Mouse (Mus musculus): ENCODE measurements around the gene Ranbp3. TPM values are rescaled to one million over a fixed set of nuclear protein-coding genes. Genes with fewer than 3 reads are reported as not detected.
"Not testable (repeated sequence)": the region's sequence is repeated elsewhere in the genome, so short reads cannot be mapped to it uniquely, and the experiment has no call there.

Gene Ranbp3
- polyA plus RNA-seq (2012; rRNA removed) = 48.7 and 58.8 TPM in 2 replicates

- Histone ChIP-seq H3K4me3 (ENCODE audit: insufficient read depth, low read depth, low read length) (peak within 1 kb of the TSS; percentile 88), H3K36me3 (ENCODE audit: control insufficient read depth, insufficient read depth, low read length) (no peaks in the 10 kb centered on the region), H3K4me1 (ENCODE audit: control insufficient read depth, insufficient read depth, low read length) (no peaks in the 10 kb centered on the region), H3K27me3 (replicated peaks; ENCODE audit: control insufficient read depth, insufficient read depth, low read length) (no peaks in the 10 kb centered on the region), H3K27ac (ENCODE audit: insufficient read depth, low read depth, low read length) (peak within 1 kb of the TSS; percentile 96)
- TF ChIP-seq POLR2A (IDR thresholded peaks at IDR 0.05; ENCODE audit: low read depth, low read length) (peak; percentile 70), CTCF (conservative IDR thresholded peaks at IDR 0.05; ENCODE audit: insufficient read depth, insufficient read length, low read depth, low read length) (no peak)
- WGBS = under 1% methylated on average over 66 of the region's 66 CpGs
- peak; percentile 99 for DNase-seq
Measured at GRCm38 (mm10) chr17:56672941-56673646, at the start of gene Ranbp3. Gene Ranbp3 (plus strand): TSS chr17:56673294.

GRCm38 (mm10) chr17:56625495-56625894 is 47.6 kb upstream of the Ranbp3 start:
- Histone ChIP-seq H3K27me3 (replicated peaks; ENCODE audit: control insufficient read depth, insufficient read depth, low read length) (no peaks in the 10 kb centered on the region), H3K4me3 (ENCODE audit: insufficient read depth, low read depth, low read length) (no peak overlapping the region), H3K4me1 (ENCODE audit: control insufficient read depth, insufficient read depth, low read length) (peaks cover 10% of the 10 kb centered on the region; the same call in 1 of the 2 replicates), H3K27ac (ENCODE audit: insufficient read depth, low read depth, low read length) (no peak overlapping the region), H3K36me3 (ENCODE audit: control insufficient read depth, insufficient read depth, low read length) (no peaks in the 10 kb centered on the region)
- DNase-seq = no peak
- 83% methylated on average over 3 of the region's 3 CpGs for WGBS
- TF ChIP-seq POLR2A (IDR thresholded peaks at IDR 0.05; ENCODE audit: low read depth, low read length) = no peak
- no peak for TF ChIP-seq CTCF (conservative IDR thresholded peaks at IDR 0.05; ENCODE audit: insufficient read depth, insufficient read length, low read depth, low read length)

GRCm38 (mm10) chr17:56626260-56626659 is 46.8 kb upstream of the Ranbp3 start:
- H3K4me1 ChIP-seq (ENCODE audit: control insufficient read depth, insufficient read depth, low read length) = peaks cover 10% of the 10 kb centered on the region; the same call in 1 of the 2 replicates
- H3K27me3 ChIP-seq (replicated peaks; ENCODE audit: control insufficient read depth, insufficient read depth, low read length) = no peaks in the 10 kb centered on the region
- no peak for DNase-seq
- H3K4me3 ChIP-seq (ENCODE audit: insufficient read depth, low read depth, low read length) = peak overlapping the region; percentile 57
- H3K36me3 ChIP-seq (ENCODE audit: control insufficient read depth, insufficient read depth, low read length) = no peaks in the 10 kb centered on the region
- no peak overlapping the region for H3K27ac ChIP-seq (ENCODE audit: insufficient read depth, low read depth, low read length)
- TF ChIP-seq CTCF (conservative IDR thresholded peaks at IDR 0.05; ENCODE audit: insufficient read depth, insufficient read length, low read depth, low read length) (no peak), POLR2A (IDR thresholded peaks at IDR 0.05; ENCODE audit: low read depth, low read length) (no peak)
- under 1% methylated on average over 29 of the region's 32 CpGs for WGBS

DNA sequence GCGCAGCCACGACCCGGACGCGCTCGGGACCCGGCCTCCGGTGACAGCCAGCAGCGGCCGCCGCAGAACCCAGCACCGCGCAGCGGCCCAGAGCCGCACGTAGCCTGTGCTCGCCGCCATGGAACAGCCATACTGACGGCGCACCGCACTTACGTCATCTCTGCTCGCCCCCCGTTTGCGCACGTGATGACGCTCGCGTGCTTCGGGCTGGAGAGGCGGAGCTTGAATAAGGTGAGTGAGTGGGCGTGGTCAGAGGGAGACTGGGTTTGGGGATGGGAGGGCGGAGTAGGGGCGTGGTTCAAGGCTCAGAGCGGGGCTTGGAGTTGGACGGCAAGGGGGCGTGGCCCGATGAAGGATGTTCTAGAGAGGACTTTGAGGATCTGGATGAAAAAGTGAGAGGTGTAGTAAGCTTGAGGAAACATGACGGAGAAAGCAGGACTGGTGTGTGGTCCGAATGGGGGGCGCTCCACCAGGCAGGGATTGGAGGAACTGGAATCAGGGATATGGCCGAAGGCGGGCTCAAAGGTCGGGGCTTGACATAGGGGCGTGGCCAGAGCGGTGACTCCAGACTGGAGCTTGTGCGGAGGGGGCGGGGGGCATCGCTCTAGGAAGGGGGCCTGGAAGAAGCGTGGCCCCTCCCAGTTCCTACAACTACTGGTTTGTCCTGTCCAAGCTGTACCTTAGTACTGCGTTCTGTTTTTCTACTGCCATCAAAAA is 46.2 kb upstream of the Ranbp3 start, which contains the start of gene Lonp1:
TSS of gene Lonp1 (minus strand) at position 134 of the 717 bp plus-strand sequence.
- Histone ChIP-seq H3K27ac (ENCODE audit: insufficient read depth, low read depth, low read length) (peak within 1 kb of the TSS; percentile 63; the same call in 1 of the 2 replicates), H3K4me1 (ENCODE audit: control insufficient read depth, insufficient read depth, low read length) (peaks cover 10% of the 10 kb centered on the region; the same call in 1 of the 2 replicates), H3K36me3 (ENCODE audit: control insufficient read depth, insufficient read depth, low read length) (no peaks in the 10 kb centered on the region), H3K27me3 (replicated peaks; ENCODE audit: control insufficient read depth, insufficient read depth, low read length) (no peaks in the 10 kb centered on the region), H3K4me3 (ENCODE audit: insufficient read depth, low read depth, low read length) (peak within 1 kb of the TSS; percentile 57)
- under 1% methylated on average over 51 of the region's 51 CpGs for WGBS
- peak; percentile 25 for TF ChIP-seq POLR2A (IDR thresholded peaks at IDR 0.05; ENCODE audit: low read depth, low read length)
- TF ChIP-seq CTCF (conservative IDR thresholded peaks at IDR 0.05; ENCODE audit: insufficient read depth, insufficient read length, low read depth, low read length) = no peak
- peak; percentile 99 for DNase-seq

DNA sequence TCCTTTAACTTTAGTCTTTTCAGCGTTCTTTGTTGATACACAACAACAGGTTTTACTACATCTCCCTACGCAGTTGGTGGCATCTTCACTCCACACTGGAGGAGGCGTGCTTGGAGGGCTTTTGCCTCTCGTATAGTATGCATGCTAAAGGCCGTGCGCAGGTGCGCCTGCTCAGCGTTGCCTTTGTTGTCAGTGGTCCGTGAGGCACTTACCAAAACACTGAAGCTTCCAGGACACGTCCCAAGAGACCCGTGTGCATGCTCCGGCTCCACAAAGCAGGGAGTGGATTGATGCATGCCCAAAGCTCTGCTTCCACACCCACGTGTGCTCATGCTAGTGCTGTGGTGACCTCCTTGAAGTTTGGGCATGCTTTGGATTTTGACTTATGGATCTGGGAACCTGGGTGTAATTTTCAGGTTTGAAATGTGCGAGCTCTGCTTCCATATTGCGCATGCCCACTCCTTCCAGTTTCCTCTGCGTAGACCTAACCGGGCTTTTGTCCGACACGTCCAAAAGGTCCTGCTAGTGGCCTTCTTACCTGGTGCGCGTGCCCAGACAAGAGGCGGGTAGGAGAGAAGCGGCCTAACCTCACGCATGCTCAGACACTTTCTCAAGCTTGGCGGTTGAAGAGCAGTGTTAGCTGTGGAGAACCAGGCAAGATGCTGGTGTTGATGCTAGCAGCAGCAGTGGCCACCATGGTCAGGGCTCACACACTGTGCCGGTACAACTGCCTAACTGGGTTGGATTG is 45.4 kb upstream of the Ranbp3 start, which contains the start of gene Catsperd:
TSS of gene Catsperd (plus strand) at position 614 of the 748 bp plus-strand sequence.
- 9% methylated on average over 26 of the region's 26 CpGs for WGBS
- peak within 1 kb of the TSS; percentile 63; the same call in 1 of the 2 replicates for H3K27ac ChIP-seq (ENCODE audit: insufficient read depth, low read depth, low read length)
- DNase-seq = peak; percentile 77
- no peak for TF ChIP-seq POLR2A (IDR thresholded peaks at IDR 0.05; ENCODE audit: low read depth, low read length)
- no peak for TF ChIP-seq CTCF (conservative IDR thresholded peaks at IDR 0.05; ENCODE audit: insufficient read depth, insufficient read length, low read depth, low read length)
- H3K27me3 ChIP-seq (replicated peaks; ENCODE audit: control insufficient read depth, insufficient read depth, low read length) = no peaks in the 10 kb centered on the region
- peaks cover 10% of the 10 kb centered on the region; the same call in 1 of the 2 replicates for H3K4me1 ChIP-seq (ENCODE audit: control insufficient read depth, insufficient read depth, low read length)
- peak within 1 kb of the TSS; percentile 57 for H3K4me3 ChIP-seq (ENCODE audit: insufficient read depth, low read depth, low read length)
- no peaks in the 10 kb centered on the region for H3K36me3 ChIP-seq (ENCODE audit: control insufficient read depth, insufficient read depth, low read length)

GRCm38 (mm10) chr17:56629800-56630781 is 43.0 kb upstream of the Ranbp3 start:
- 87% methylated on average over 27 of the region's 27 CpGs for WGBS

More at GRCm38 (mm10) chr17:56629800-56630781, 43.0 kb upstream of the Ranbp3 start:
- not testable (repeated sequence) for H3K36me3 ChIP-seq (ENCODE audit: control insufficient read depth, insufficient read depth, low read length); DNase-seq; H3K4me3 ChIP-seq (ENCODE audit: insufficient read depth, low read depth, low read length); H3K27me3 ChIP-seq (replicated peaks; ENCODE audit: control insufficient read depth, insufficient read depth, low read length); H3K4me1 ChIP-seq (ENCODE audit: control insufficient read depth, insufficient read depth, low read length); H3K27ac ChIP-seq (ENCODE audit: insufficient read depth, low read depth, low read length)

Measured in kidney, adult 2 months (tissue).